Mouse (Mus musculus) forebrain, embryonic 12.5 days (tissue): Measurements from ENCODE around the gene Ebf3. TPM values are rescaled to one million over a fixed set of nuclear protein-coding genes. Genes with fewer than 3 reads are reported as not detected.

ENCODE experiments used
- ATAC-seq: fragments of 200-750 bp; cut with Nextera tagmentation; 2 replicates; pipeline ENCODE4 v1.8.0; 2017; ENCODE audit warnings: moderate TSS enrichment; ENCODE audit not compliant: low FRiP score
- H3K27ac ChIP-seq: fragments of 300-500 bp; sonication (generic); 2 replicates; pipeline ENCODE4 v1.5.1; 2016; ENCODE audit warnings: mild to moderate bottlenecking
- H3K27me3 ChIP-seq: fragments of 300-500 bp; sonication (generic); 2 replicates; pipeline ENCODE4 v1.6.1; 2016; ENCODE audit warnings: mild to moderate bottlenecking
- H3K36me3 ChIP-seq: fragments of 300-500 bp; sonication (generic); replicated peaks from 2 replicates; pipeline ENCODE4 v1.6.1; 2016; ENCODE audit warnings: mild to moderate bottlenecking
- H3K4me1 ChIP-seq: fragments of 300-500 bp; sonication (generic); 2 replicates; pipeline ENCODE4 v1.6.1; 2016
- H3K4me2 ChIP-seq: fragments of 300-500 bp; sonication (generic); 2 replicates; pipeline ENCODE4 v1.6.1; 2016; ENCODE audit warnings: mild to moderate bottlenecking, moderate library complexity
- H3K4me3 ChIP-seq: fragments of 300-500 bp; sonication (generic); replicated peaks from 2 replicates; pipeline ENCODE4 v1.5.1; 2016; ENCODE audit warnings: mild to moderate bottlenecking
- H3K9ac ChIP-seq: fragments of 300-500 bp; sonication (generic); 2 replicates; pipeline ENCODE4 v1.6.1; 2016; ENCODE audit warnings: mild to moderate bottlenecking
- H3K9me3 ChIP-seq: fragments of 300-500 bp; sonication (generic); 2 replicates; pipeline ENCODE4 v1.6.1; 2016
- WGBS: fragments of 180-500 bp; shearing (Covaris S2); methylation state at CpG from one replicate; pipeline ENCODE4 v1.1.7; 2016; 5-methylcytosine and 5-hydroxymethylcytosine counted together
- polyA plus RNA-seq: library from polyadenylated mRNA; unstranded; fragments of >200 nt; fragmentation: Nextera tagmentation; extraction: Ambion mirVana; gene quantifications from 2 replicates; pipeline ENCODE4 v1.2.1, GENCODE M21; 2016

The Ebf3 gene
- polyA plus RNA-seq, 1 experiment from 2014 or later, result 6.4 TPM

GRCm38 (mm10) chr7:137297594-137298381 lies 16.5 kb downstream of the Ebf3 start:
- no peak overlapping the region for H3K4me2 ChIP-seq
- H3K4me1 ChIP-seq, result peaks cover 39% of the 10 kb centered on the region
- WGBS, result 77% methylated on average over 24 of the region's 24 CpGs
- no peak overlapping the region for H3K9ac ChIP-seq
- H3K27ac ChIP-seq, result no peak overlapping the region
- ATAC-seq, result no peak
- H3K27me3 ChIP-seq, result peaks cover 64% of the 10 kb centered on the region
- no peaks in the 10 kb centered on the region for H3K9me3 ChIP-seq
- H3K4me3 ChIP-seq, result no peak overlapping the region
- no peaks in the 10 kb centered on the region for H3K36me3 ChIP-seq

DNA sequence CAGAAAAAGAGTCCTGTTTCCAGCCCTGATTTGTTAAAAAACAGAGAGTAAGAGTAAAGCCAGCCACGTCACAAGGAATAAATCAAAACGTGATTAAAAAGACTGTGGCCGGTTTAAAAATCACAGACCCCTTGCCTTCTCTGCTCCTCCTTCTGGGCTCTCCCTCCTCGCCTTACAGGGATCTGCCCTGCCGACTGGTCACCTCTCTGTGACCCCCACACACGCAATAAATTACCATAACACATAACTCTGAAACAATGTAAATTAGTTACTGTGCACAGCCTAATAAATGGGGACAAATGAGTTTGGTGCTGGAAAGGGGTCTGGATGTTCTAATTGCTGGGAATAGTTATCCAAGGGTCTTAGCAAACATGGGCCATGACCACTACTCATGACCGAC lies 17.1 kb downstream of the Ebf3 start:
- H3K9me3 ChIP-seq, result no peaks in the 10 kb centered on the region
- H3K27ac ChIP-seq, result no peak overlapping the region
- peaks cover 65% of the 10 kb centered on the region for H3K27me3 ChIP-seq
- WGBS, result 54% methylated on average over 7 of the region's 7 CpGs
- no peaks in the 10 kb centered on the region for H3K36me3 ChIP-seq
- H3K4me2 ChIP-seq, result no peak overlapping the region
- H3K9ac ChIP-seq, result no peak overlapping the region
- peaks cover 37% of the 10 kb centered on the region for H3K4me1 ChIP-seq
- no peak for ATAC-seq
- no peak overlapping the region for H3K4me3 ChIP-seq

DNA sequence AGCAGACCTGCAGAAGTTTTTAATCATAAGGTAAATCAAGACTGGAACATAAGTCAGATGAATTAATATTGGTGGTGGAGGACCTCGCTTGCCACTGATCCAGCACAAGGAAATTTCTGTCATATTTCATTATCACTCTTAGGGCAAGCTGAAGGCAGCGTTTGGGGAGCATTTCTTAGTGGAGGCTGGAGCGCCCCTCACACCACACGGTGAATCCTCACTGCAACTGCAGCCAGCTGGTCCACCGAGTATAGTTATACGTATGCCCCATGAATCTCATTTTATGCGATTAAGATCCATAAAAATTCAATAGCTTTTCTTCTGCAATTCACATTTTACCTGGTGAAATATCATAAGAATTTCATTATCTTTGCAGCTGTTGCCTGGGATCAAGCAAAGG lies 18.6 kb downstream of the Ebf3 start:
- no peaks in the 10 kb centered on the region for H3K36me3 ChIP-seq
- WGBS, result 82% methylated on average over 7 of the region's 7 CpGs
- no peak overlapping the region for H3K27ac ChIP-seq
- no peak for ATAC-seq
- no peak overlapping the region for H3K4me3 ChIP-seq
- peaks cover 66% of the 10 kb centered on the region for H3K27me3 ChIP-seq
- no peak overlapping the region for H3K4me2 ChIP-seq
- no peak overlapping the region for H3K9ac ChIP-seq
- peaks cover 23% of the 10 kb centered on the region for H3K4me1 ChIP-seq
- H3K9me3 ChIP-seq, result no peaks in the 10 kb centered on the region

GRCm38 (mm10) chr7:137294446-137294845 lies 19.8 kb downstream of the Ebf3 start:
- ATAC-seq, result no peak
- Histone ChIP-seq H3K27ac (no peak overlapping the region), H3K4me2 (no peak overlapping the region), H3K4me1 (peaks cover 32% of the 10 kb centered on the region), H3K4me3 (no peak overlapping the region), H3K27me3 (peaks cover 55% of the 10 kb centered on the region), H3K9me3 (no peaks in the 10 kb centered on the region), H3K36me3 (no peaks in the 10 kb centered on the region), H3K9ac (no peak overlapping the region)
- 49% methylated on average over 7 of the region's 7 CpGs for WGBS

DNA sequence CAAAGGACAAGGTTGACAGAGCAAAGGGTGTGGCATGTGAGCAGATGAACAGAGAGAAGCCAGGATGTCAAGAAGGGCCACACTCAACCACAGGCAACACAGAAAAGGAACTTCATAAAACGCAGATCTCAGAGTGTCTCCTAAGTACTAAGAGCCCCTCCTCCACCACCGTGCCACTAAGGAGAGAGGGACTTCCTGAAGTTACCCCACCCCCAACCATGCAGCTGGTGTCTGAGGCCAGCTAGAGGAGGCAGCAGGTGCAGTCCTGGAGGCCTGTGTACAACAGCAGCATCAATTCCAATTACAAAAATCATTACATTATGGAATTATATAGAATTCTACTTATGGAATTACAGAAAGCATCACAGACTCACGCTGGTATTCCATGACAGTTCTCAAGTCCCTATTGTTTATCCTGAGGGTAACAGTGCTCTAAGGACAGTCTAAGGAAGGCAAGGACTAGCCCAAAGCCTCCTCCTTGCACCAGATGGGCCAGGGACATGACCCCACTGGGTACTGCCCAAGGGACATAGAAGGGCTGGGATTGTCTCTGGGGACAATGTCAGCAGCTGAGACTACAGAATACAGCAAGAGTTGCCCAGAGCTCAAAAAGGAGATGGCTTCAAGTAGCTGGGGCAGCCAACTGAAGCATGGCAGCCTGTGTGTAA lies 24.8 kb downstream of the Ebf3 start:
- Histone ChIP-seq H3K36me3 (no peaks in the 10 kb centered on the region), H3K27me3 (peaks cover 24% of the 10 kb centered on the region), H3K9me3 (no peaks in the 10 kb centered on the region), H3K4me3 (no peak overlapping the region), H3K9ac (no peak overlapping the region), H3K27ac (no peak overlapping the region), H3K4me2 (no peak overlapping the region), H3K4me1 (peaks cover 31% of the 10 kb centered on the region)
- WGBS, result 62% methylated on average over 3 of the region's 3 CpGs
- no peak for ATAC-seq

- Histone ChIP-seq H3K9me3 (no peaks in the 10 kb centered on the region), H3K36me3 (no peaks in the 10 kb centered on the region), H3K9ac (no peak overlapping the region), H3K27me3 (peaks cover 30% of the 10 kb centered on the region), H3K4me1 (0 out of 2 replicates have a peak, but pooled peaks cover 5% of the 10 kb centered on the region), H3K4me3 (no peak overlapping the region), H3K4me2 (no peak overlapping the region), H3K27ac (no peak overlapping the region)
- ATAC-seq, result no peak
- whole genome bisulfite sequencing, result 86% methylated on average over 7 of the region's 7 CpGs
Measured at GRCm38 (mm10) chr7:137278171-137278570, 36.1 kb downstream of the Ebf3 start.

GRCm38 (mm10) chr7:137277713-137278112 lies 36.5 kb downstream of the Ebf3 start:
- Histone ChIP-seq H3K4me3 (no peak overlapping the region), H3K4me1 (peaks cover 9% of the 10 kb centered on the region), H3K9me3 (no peaks in the 10 kb centered on the region), H3K27ac (no peak overlapping the region), H3K27me3 (peaks cover 30% of the 10 kb centered on the region), H3K36me3 (no peaks in the 10 kb centered on the region), H3K9ac (no peak overlapping the region), H3K4me2 (no peak overlapping the region)
- 90% methylated on average over 5 of the region's 5 CpGs for WGBS
- ATAC-seq, result no peak

DNA sequence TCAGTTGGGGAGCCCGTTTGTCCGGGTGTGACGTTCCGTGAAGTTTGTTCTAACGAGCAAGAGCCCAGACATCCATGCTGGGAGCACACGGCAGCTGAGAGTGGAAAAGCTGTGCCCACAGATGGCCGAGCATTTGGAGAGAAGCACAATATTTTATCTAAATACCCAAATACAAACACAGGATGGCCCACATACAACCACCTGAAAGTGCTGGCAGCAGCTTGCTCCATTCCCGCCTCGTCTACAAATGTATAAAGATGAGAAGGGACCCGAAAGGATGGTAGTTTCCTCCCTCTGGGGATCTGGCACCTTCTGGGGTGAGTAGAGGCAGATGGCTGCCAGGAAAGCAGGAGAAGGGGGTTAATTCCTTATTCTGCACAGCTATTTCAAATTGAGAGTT lies 42.0 kb downstream of the Ebf3 start:
- Histone ChIP-seq H3K27me3 (peaks cover 46% of the 10 kb centered on the region), H3K9ac (no peak overlapping the region), H3K27ac (no peak overlapping the region), H3K9me3 (no peaks in the 10 kb centered on the region), H3K36me3 (no peaks in the 10 kb centered on the region), H3K4me3 (no peak overlapping the region), H3K4me1 (peaks cover 46% of the 10 kb centered on the region), H3K4me2 (no peak overlapping the region)
- WGBS, result 71% methylated on average over 10 of the region's 10 CpGs
- ATAC-seq, result no peak

- no peak for ATAC-seq
- no peak overlapping the region for H3K9ac ChIP-seq
- no peak overlapping the region for H3K4me2 ChIP-seq
- H3K27ac ChIP-seq, result 0 out of 2 replicates have a peak overlapping the region, but pooled peaks have one; percentile 42
- WGBS, result 80% methylated on average over 8 of the region's 8 CpGs
- peaks cover 52% of the 10 kb centered on the region for H3K27me3 ChIP-seq
- no peak overlapping the region for H3K4me3 ChIP-seq
- H3K36me3 ChIP-seq, result no peaks in the 10 kb centered on the region
- no peaks in the 10 kb centered on the region for H3K9me3 ChIP-seq
- H3K4me1 ChIP-seq, result peaks cover 65% of the 10 kb centered on the region
Measured at GRCm38 (mm10) chr7:137268452-137269155, 45.6 kb downstream of the Ebf3 start.

DNA sequence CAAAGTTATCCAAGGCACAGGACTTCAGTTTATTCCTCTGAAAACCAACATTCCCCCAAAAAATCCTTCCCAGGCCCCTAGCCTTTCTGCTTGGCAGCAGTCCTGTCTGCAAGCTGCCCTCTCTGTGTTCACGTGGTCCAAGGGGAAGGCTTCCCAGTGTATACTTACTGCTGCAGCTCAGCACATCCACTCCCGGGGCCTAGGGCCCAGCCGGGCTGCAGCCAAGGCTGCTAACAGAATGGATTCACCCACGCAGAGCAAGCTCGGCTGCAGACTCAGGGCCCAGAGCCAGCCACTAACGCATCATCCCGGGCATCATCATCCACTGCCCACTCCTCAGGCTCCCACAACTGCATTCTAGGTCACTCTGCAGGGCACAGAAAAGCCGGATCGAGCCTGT lies 46.8 kb downstream of the Ebf3 start:
- Histone ChIP-seq H3K4me3 (no peak overlapping the region), H3K4me2 (no peak overlapping the region), H3K27ac (no peak overlapping the region), H3K27me3 (peaks cover 52% of the 10 kb centered on the region), H3K4me1 (peaks cover 60% of the 10 kb centered on the region), H3K9ac (no peak overlapping the region), H3K9me3 (no peaks in the 10 kb centered on the region), H3K36me3 (no peaks in the 10 kb centered on the region)
- 78% methylated on average over 9 of the region's 9 CpGs for WGBS
- no peak for ATAC-seq

GRCm38 (mm10) chr7:137266575-137266974 lies 47.7 kb downstream of the Ebf3 start:
- Histone ChIP-seq H3K4me3 (no peak overlapping the region), H3K4me1 (peaks cover 58% of the 10 kb centered on the region), H3K9ac (no peak overlapping the region; the same call in 1 of the 2 replicates), H3K9me3 (no peaks in the 10 kb centered on the region), H3K27me3 (peaks cover 48% of the 10 kb centered on the region), H3K36me3 (no peaks in the 10 kb centered on the region), H3K4me2 (peak overlapping the region; percentile 25; the same call in 1 of the 2 replicates), H3K27ac (peak overlapping the region; percentile 38; the same call in 1 of the 2 replicates)
- WGBS, result 17% methylated on average over 17 of the region's 17 CpGs
- ATAC-seq, result peak; percentile 79

DNA sequence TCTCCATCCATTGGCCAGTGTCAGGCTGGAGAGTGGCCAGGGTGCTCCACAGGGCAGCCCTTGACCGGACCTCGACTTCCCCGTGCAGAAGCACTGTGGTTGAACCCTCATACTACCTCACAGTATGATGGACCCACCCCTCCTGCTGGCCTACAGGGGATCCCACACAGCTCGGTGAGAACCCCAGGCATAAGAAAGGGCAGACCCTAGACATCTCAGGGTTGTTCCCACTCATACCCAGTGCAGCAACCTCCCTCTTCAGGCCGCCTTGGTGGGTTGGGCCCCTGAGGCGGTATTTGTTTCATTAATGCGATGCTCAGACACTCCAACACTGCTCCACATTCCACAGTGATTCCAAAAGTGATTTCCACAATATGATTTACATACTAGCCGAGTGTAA lies 51.9 kb downstream of the Ebf3 start:
- Histone ChIP-seq H3K9me3 (no peaks in the 10 kb centered on the region), H3K4me1 (peaks cover 51% of the 10 kb centered on the region), H3K27me3 (peaks cover 60% of the 10 kb centered on the region), H3K9ac (no peak overlapping the region), H3K36me3 (no peaks in the 10 kb centered on the region), H3K4me2 (no peak overlapping the region), H3K4me3 (no peak overlapping the region), H3K27ac (no peak overlapping the region)
- WGBS, result 86% methylated on average over 8 of the region's 8 CpGs
- ATAC-seq, result no peak
